ENCODE assay signal across 11 mouse cellular contexts in the genomic region with DNA sequence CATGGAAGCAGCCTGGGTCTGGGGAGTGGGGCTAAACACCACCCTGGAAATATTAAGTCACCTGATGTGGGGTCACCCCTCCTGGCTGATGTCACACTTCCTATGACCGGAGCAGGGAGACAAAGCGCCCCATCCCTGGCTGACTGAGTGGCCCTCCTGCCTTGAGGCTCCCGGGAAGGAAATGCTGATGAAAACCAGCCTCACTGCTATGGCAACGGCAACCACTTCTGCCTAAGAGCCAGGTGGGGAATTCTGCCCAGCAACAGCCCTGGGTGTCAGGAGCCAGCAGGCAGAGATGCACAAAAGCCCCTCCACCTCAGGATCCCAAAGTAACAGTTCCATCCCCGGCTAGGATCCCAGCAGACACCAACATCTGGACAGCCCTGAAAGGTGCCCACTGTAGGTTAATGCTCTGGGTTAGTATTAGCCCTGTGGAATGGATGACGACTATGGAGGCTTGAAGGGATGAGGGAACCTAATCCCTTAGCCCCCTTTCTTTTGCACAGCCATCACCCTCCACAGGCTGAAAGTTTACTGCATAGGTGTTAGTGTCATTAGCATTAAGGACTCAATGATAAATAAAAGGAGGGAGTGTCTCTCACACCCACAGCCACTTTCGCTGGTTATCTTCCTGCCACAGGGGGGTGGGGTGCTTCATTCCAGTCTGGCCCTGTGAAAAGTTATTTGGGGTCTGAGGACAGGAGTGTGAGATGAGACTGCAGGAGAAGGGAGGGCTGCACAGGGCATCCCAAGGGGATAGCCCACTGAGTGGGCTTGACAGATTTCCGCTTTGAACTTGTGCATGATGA. TPM values are rescaled to one million over a fixed set of nuclear protein-coding genes. Genes with fewer than 3 reads are reported as not detected.
DNase-seq lines count a peak whose midpoint lies in the region; ATAC-seq lines count a peak whose summit lies in the region.
"Had no signal": no experiment of that assay in that cellular context is flagged by ENCODE, and none has a peak within 500 bp of the region (broad histone marks: within the 10 kb centered on the region; RNA-seq: fewer than 3 reads in every experiment).

No protein-coding gene starts in this region.

- no peak overlapping the region for H3K27ac ChIP-seq in kidney, embryonic 14.5 days (ENCODE audit: low read depth, low read length)
- peak overlapping the region; percentile 52 for H3K27ac ChIP-seq in hindbrain, embryonic 12.5 days
- peak overlapping the region; percentile 51 for H3K27ac ChIP-seq in midbrain, embryonic 11.5 days (ENCODE audit: low read depth, low read length)

- WGBS in kidney, embryonic 14.5 days, result 23% methylated on average over 8 of the region's 8 CpGs
- WGBS in hindbrain, embryonic 12.5 days, result 17% methylated on average over 8 of the region's 8 CpGs
- 29% methylated on average over 8 of the region's 8 CpGs for WGBS in midbrain, embryonic 11.5 days

- H3K9ac ChIP-seq in kidney, embryonic 14.5 days (ENCODE audit: low read depth, low read length), result no peak overlapping the region
- H3K9ac ChIP-seq in hindbrain, embryonic 12.5 days, result peak overlapping the region; percentile 40; the same call in 1 of the 2 replicates
- H3K9ac ChIP-seq in midbrain, embryonic 11.5 days (ENCODE audit: low read length), result peak overlapping the region; percentile 40; the same call in 1 of the 2 replicates

- H3K4me3 ChIP-seq in kidney, embryonic 14.5 days (ENCODE audit: low read length), result no peak overlapping the region
- H3K4me3 ChIP-seq in hindbrain, embryonic 12.5 days, result no peak overlapping the region
- no peak overlapping the region for H3K4me3 ChIP-seq in midbrain, embryonic 11.5 days (ENCODE audit: low read depth, low read length)

- ATAC-seq in kidney, embryonic 14.5 days (ENCODE audit: low FRiP score, low TSS enrichment), result peak; percentile 25; the same call in 1 of the 2 replicates
- peak; percentile 49 for ATAC-seq in hindbrain, embryonic 12.5 days (ENCODE audit: low FRiP score)
- peak; percentile 16; the same call in 1 of the 2 replicates for ATAC-seq in midbrain, embryonic 11.5 days (ENCODE audit: low FRiP score)

- no peaks in the 10 kb centered on the region for H3K9me3 ChIP-seq in kidney, embryonic 14.5 days (ENCODE audit: control insufficient read depth, low read length)
- H3K9me3 ChIP-seq in hindbrain, embryonic 12.5 days (replicated peaks), result no peaks in the 10 kb centered on the region
- no peaks in the 10 kb centered on the region for H3K9me3 ChIP-seq in midbrain, embryonic 11.5 days (ENCODE audit: control insufficient read depth, low read length)

- H3K36me3 ChIP-seq in kidney, embryonic 14.5 days (ENCODE audit: control insufficient read depth, insufficient read depth, low read length), result no peaks in the 10 kb centered on the region
- H3K36me3 ChIP-seq in hindbrain, embryonic 12.5 days, result no peaks in the 10 kb centered on the region
- H3K36me3 ChIP-seq in midbrain, embryonic 11.5 days (ENCODE audit: control insufficient read depth, insufficient read depth, low read length), result no peaks in the 10 kb centered on the region

- no peak overlapping the region for H3K4me2 ChIP-seq in kidney, embryonic 14.5 days (replicated peaks; ENCODE audit: low read depth, low read length)
- H3K4me2 ChIP-seq in hindbrain, embryonic 12.5 days (replicated peaks), result peak overlapping the region; percentile 15; the same call in 1 of the 2 replicates
- peak overlapping the region; percentile 19; the same call in 1 of the 2 replicates for H3K4me2 ChIP-seq in midbrain, embryonic 11.5 days

- H3K4me1 ChIP-seq in kidney, embryonic 14.5 days (ENCODE audit: control insufficient read depth, insufficient read depth, low read length), result peaks cover 19% of the 10 kb centered on the region
- H3K4me1 ChIP-seq in hindbrain, embryonic 12.5 days, result peaks cover 77% of the 10 kb centered on the region
- peaks cover 38% of the 10 kb centered on the region for H3K4me1 ChIP-seq in midbrain, embryonic 11.5 days (ENCODE audit: control insufficient read depth, insufficient read depth, low read length)

- H3K27me3 ChIP-seq in kidney, embryonic 14.5 days (ENCODE audit: control insufficient read depth, insufficient read depth, low read length), result no peaks in the 10 kb centered on the region
- H3K27me3 ChIP-seq in hindbrain, embryonic 12.5 days, result no peaks in the 10 kb centered on the region
- no peaks in the 10 kb centered on the region for H3K27me3 ChIP-seq in midbrain, embryonic 11.5 days (ENCODE audit: control insufficient read depth, insufficient read depth, low read length)

- DNase-seq in kidney, postnatal 14 days, result no peak
- DNase-seq in embryo, embryonic 11 days, result peak; percentile 75
- DNase-seq in midbrain, embryonic 11.5 days (ENCODE audit: low spot score, missing footprints), result peak; percentile 91
- no peak for DNase-seq in spleen, postnatal 10 days (ENCODE audit: low spot score in 2 of 2)
- no peak for DNase-seq in cerebellum, adult 11-12 months
- no peak for DNase-seq in thymus, adult 18-20 months
- DNase-seq: cerebellum, adult 11 months; heart, adult 11 months; lung, postnatal 10 days had no signal

RNA-seq across cellular contexts. Expression of gene Nkain1, which starts 21.5 kb away (rescaled TPM):
- 6.7 and 17.2 TPM in 2 replicates for polyA plus RNA-seq in kidney, embryonic 14.5 days (2014; fragmentation: Nextera tagmentation; extraction: Ambion mirVana)
- 13.9 and 16.2 TPM in 2 replicates for polyA plus RNA-seq in hindbrain, embryonic 12.5 days (2016; fragmentation: Nextera tagmentation; extraction: Ambion mirVana)
- polyA plus RNA-seq in midbrain, embryonic 11.5 days (2014; fragmentation: Nextera tagmentation; extraction: Ambion mirVana), result 18.7 and 21.4 TPM in 2 replicates

Comparison
In these comparisons a context has a peak if more than half of its experiments do, and no peak if none do; other contexts are left out.
1. DNase-seq: peak in embryo, embryonic 11 days (single experiment) and midbrain, embryonic 11.5 days (single experiment); none in kidney, postnatal 14 days (single experiment), spleen, postnatal 10 days (0 of 2), cerebellum, adult 11-12 months (single experiment) and thymus, adult 18-20 months (0 of 2).
2. Peak in every context shown above with its lines, with median percentiles within 50 percentile points of each other: ATAC-seq.